In genomic region chr1:190861626-190862025, GRCm38 (mm10) we compare ENCODE assay signal across 12 mouse cellular contexts. TPM values are rescaled to one million over a fixed set of nuclear protein-coding genes. Genes with fewer than 3 reads are reported as not detected.
DNase-seq lines count a peak whose midpoint lies in the region; ATAC-seq and TF ChIP-seq lines count a peak whose summit lies in the region.
"Had no signal": no experiment of that assay in that cellular context is flagged by ENCODE, and none has a peak within 500 bp of the region (broad histone marks: within the 10 kb centered on the region; RNA-seq: fewer than 3 reads in every experiment).

No protein-coding gene starts in this region.

- peak; percentile 10 for DNase-seq in cerebellum, adult 9-11 months
- peak; percentile 56 for DNase-seq in kidney, postnatal 0 days (ENCODE audit: low spot score)
- no peak for DNase-seq in midbrain, embryonic 11.5 days (ENCODE audit: low spot score, missing footprints)
- DNase-seq in hindbrain, postnatal 0 days (ENCODE audit: low spot score) = peak; percentile 85
- DNase-seq: adrenal gland, postnatal 36 days; gastrocnemius, postnatal 10 days had no signal

- no peak for TF ChIP-seq CTCF in kidney, postnatal 0 days (IDR thresholded peaks at IDR 0.05; ENCODE audit: low read depth)
- no peak for TF ChIP-seq CTCF in hindbrain, postnatal 0 days (IDR thresholded peaks at IDR 0.05; ENCODE audit: low read depth)

- H3K9me3 ChIP-seq in kidney, postnatal 0 days (replicated peaks; ENCODE audit: low read length) = no peaks in the 10 kb centered on the region
- no peaks in the 10 kb centered on the region for H3K9me3 ChIP-seq in kidney, embryonic 15.5 days (replicated peaks)
- H3K9me3 ChIP-seq in midbrain, embryonic 15.5 days = no peaks in the 10 kb centered on the region
- no peaks in the 10 kb centered on the region for H3K9me3 ChIP-seq in midbrain, embryonic 11.5 days (ENCODE audit: control insufficient read depth, low read length)
- H3K9me3 ChIP-seq in hindbrain, postnatal 0 days (ENCODE audit: low read length) = no peaks in the 10 kb centered on the region
- H3K9me3 ChIP-seq: forebrain, embryonic 12.5 days had no signal

- no peak overlapping the region for H3K4me2 ChIP-seq in kidney, postnatal 0 days (ENCODE audit: low read length)
- no peak overlapping the region for H3K4me2 ChIP-seq in kidney, embryonic 15.5 days
- no peak overlapping the region for H3K4me2 ChIP-seq in midbrain, embryonic 15.5 days
- H3K4me2 ChIP-seq in midbrain, embryonic 11.5 days = no peak overlapping the region
- H3K4me2 ChIP-seq in hindbrain, postnatal 0 days (ENCODE audit: low read depth, low read length) = no peak overlapping the region
- H3K4me2 ChIP-seq: forebrain, embryonic 12.5 days had no signal

- H3K27me3 ChIP-seq in kidney, postnatal 0 days (ENCODE audit: insufficient read depth, low read length) = no peaks in the 10 kb centered on the region
- no peaks in the 10 kb centered on the region for H3K27me3 ChIP-seq in kidney, embryonic 15.5 days
- no peaks in the 10 kb centered on the region for H3K27me3 ChIP-seq in midbrain, embryonic 15.5 days (replicated peaks)
- H3K27me3 ChIP-seq in midbrain, embryonic 11.5 days (ENCODE audit: control insufficient read depth, insufficient read depth, low read length) = no peaks in the 10 kb centered on the region
- H3K27me3 ChIP-seq in hindbrain, postnatal 0 days (ENCODE audit: insufficient read depth, low read length) = no peaks in the 10 kb centered on the region
- H3K27me3 ChIP-seq: forebrain, embryonic 12.5 days; Patski had no signal

- no peaks in the 10 kb centered on the region for H3K36me3 ChIP-seq in kidney, postnatal 0 days (ENCODE audit: insufficient read depth, low read length)
- peaks cover 7% of the 10 kb centered on the region; the same call in 1 of the 2 replicates for H3K36me3 ChIP-seq in kidney, embryonic 15.5 days
- no peaks in the 10 kb centered on the region for H3K36me3 ChIP-seq in midbrain, embryonic 15.5 days (replicated peaks)
- H3K36me3 ChIP-seq in midbrain, embryonic 11.5 days (ENCODE audit: control insufficient read depth, insufficient read depth, low read length) = no peaks in the 10 kb centered on the region
- no peaks in the 10 kb centered on the region for H3K36me3 ChIP-seq in hindbrain, postnatal 0 days (ENCODE audit: insufficient read depth, low read length)
- H3K36me3 ChIP-seq: forebrain, embryonic 12.5 days had no signal

- H3K9ac ChIP-seq in kidney, postnatal 0 days (ENCODE audit: low read depth, low read length) = no peak overlapping the region
- no peak overlapping the region for H3K9ac ChIP-seq in kidney, embryonic 15.5 days
- H3K9ac ChIP-seq in midbrain, embryonic 15.5 days = no peak overlapping the region
- no peak overlapping the region for H3K9ac ChIP-seq in midbrain, embryonic 11.5 days (ENCODE audit: low read length)
- H3K9ac ChIP-seq in hindbrain, postnatal 0 days (replicated peaks; ENCODE audit: low read length) = no peak overlapping the region
- H3K9ac ChIP-seq: forebrain, embryonic 12.5 days had no signal

- no peak overlapping the region for H3K27ac ChIP-seq in kidney, postnatal 0 days
- H3K27ac ChIP-seq in kidney, embryonic 15.5 days = no peak overlapping the region
- peak overlapping the region; percentile 9; the same call in 1 of the 2 replicates for H3K27ac ChIP-seq in midbrain, embryonic 15.5 days
- H3K27ac ChIP-seq in midbrain, embryonic 11.5 days (ENCODE audit: low read depth, low read length) = no peak overlapping the region
- peak overlapping the region; percentile 56; the same call in 1 of the 2 replicates for H3K27ac ChIP-seq in hindbrain, postnatal 0 days
- H3K27ac ChIP-seq: forebrain, embryonic 12.5 days had no signal

- no peak overlapping the region for H3K4me3 ChIP-seq in kidney, postnatal 0 days (replicated peaks; ENCODE audit: low read depth, low read length)
- no peak overlapping the region for H3K4me3 ChIP-seq in kidney, embryonic 15.5 days (replicated peaks)
- H3K4me3 ChIP-seq in midbrain, embryonic 15.5 days = no peak overlapping the region
- H3K4me3 ChIP-seq in midbrain, embryonic 11.5 days (ENCODE audit: low read depth, low read length) = no peak overlapping the region
- no peak overlapping the region for H3K4me3 ChIP-seq in hindbrain, postnatal 0 days (ENCODE audit: low read length)
- H3K4me3 ChIP-seq: forebrain, embryonic 12.5 days had no signal

- ATAC-seq in cerebellum, adult (ENCODE audit: insufficient number of reproducible peaks, low FRiP score, low TSS enrichment) = no peak
- no peak for ATAC-seq in kidney, postnatal 0 days (replicated peaks; ENCODE audit: low FRiP score, low read depth)
- no peak for ATAC-seq in kidney, embryonic 15.5 days (replicated peaks; ENCODE audit: low FRiP score)
- no peak for ATAC-seq in midbrain, embryonic 15.5 days (replicated peaks)
- no peak for ATAC-seq in midbrain, embryonic 11.5 days (ENCODE audit: low FRiP score)
- peak; percentile 79 for ATAC-seq in hindbrain, postnatal 0 days
- ATAC-seq in megakaryocyte, adult 5-6 weeks (ENCODE audit: poor library complexity, severe bottlenecking) = no peak
- ATAC-seq: Patski had no signal

- WGBS in kidney, postnatal 0 days = 63% methylated on average over 5 of the region's 5 CpGs
- 57% methylated on average over 5 of the region's 5 CpGs for WGBS in kidney, embryonic 15.5 days
- 61% methylated on average over 5 of the region's 5 CpGs for WGBS in midbrain, embryonic 15.5 days
- WGBS in midbrain, embryonic 11.5 days = 90% methylated on average over 5 of the region's 5 CpGs
- 37% methylated on average over 5 of the region's 5 CpGs for WGBS in hindbrain, postnatal 0 days

- no peaks in the 10 kb centered on the region for H3K4me1 ChIP-seq in kidney, postnatal 0 days (replicated peaks; ENCODE audit: insufficient read depth, low read length)
- no peaks in the 10 kb centered on the region for H3K4me1 ChIP-seq in kidney, embryonic 15.5 days
- H3K4me1 ChIP-seq in midbrain, embryonic 15.5 days = no peaks in the 10 kb centered on the region
- H3K4me1 ChIP-seq in midbrain, embryonic 11.5 days (ENCODE audit: control insufficient read depth, insufficient read depth, low read length) = no peaks in the 10 kb centered on the region
- no peaks in the 10 kb centered on the region for H3K4me1 ChIP-seq in hindbrain, postnatal 0 days (ENCODE audit: insufficient read depth, low read length)
- H3K4me1 ChIP-seq: forebrain, embryonic 12.5 days had no signal

RNA-seq across cellular contexts. Expression of gene Rps6kc1, which starts 49.9 kb away (rescaled TPM):
- 9.4 and 10.2 TPM in 2 replicates for polyA plus RNA-seq in kidney, postnatal 0 days (2015; fragmentation: Nextera tagmentation; extraction: Ambion mirVana)
- polyA plus RNA-seq in kidney, embryonic 15.5 days (2015; fragmentation: Nextera tagmentation; extraction: Ambion mirVana) = 11.4 and 14.8 TPM in 2 replicates
- polyA plus RNA-seq in midbrain, embryonic 15.5 days (2015; fragmentation: Nextera tagmentation; extraction: Ambion mirVana) = 34.6 and 36.9 TPM in 2 replicates
- 19.5 and 20.1 TPM in 2 replicates for polyA plus RNA-seq in midbrain, embryonic 11.5 days (2014; fragmentation: Nextera tagmentation; extraction: Ambion mirVana)
- 35.9 and 40.8 TPM in 2 replicates for total RNA-seq in hindbrain, postnatal 0 days (2014; rRNA removed)
- 19.6 and 21.0 TPM in 2 replicates for polyA plus RNA-seq in hindbrain, postnatal 0 days (2015; fragmentation: Nextera tagmentation; extraction: Ambion mirVana)
- total RNA-seq in megakaryocyte, adult 5-6 weeks (2015) = 6.8 and 7.1 TPM in 2 replicates
- 10.0 and 15.6 TPM in 2 replicates for total RNA-seq in megakaryocyte, adult 5-6 weeks (2017)

Comparison
In these comparisons a context has a peak if more than half of its experiments do, and no peak if none do; other contexts are left out.
1. H3K27ac ChIP-seq: peak in midbrain, embryonic 15.5 days (single experiment) and hindbrain, postnatal 0 days (single experiment); none in kidney, postnatal 0 days (single experiment), kidney, embryonic 15.5 days (single experiment) and midbrain, embryonic 11.5 days (single experiment).